ENCODE assay signal across 18 mouse cellular contexts in genomic region chr11:121112091-121112775, GRCm38 (mm10). TPM values are rescaled to one million over a fixed set of nuclear protein-coding genes. Genes with fewer than 3 reads are reported as not detected.
DNase-seq lines count a peak whose midpoint lies in the region; ATAC-seq and TF ChIP-seq lines count a peak whose summit lies in the region.
"Had no signal": no experiment of that assay in that cellular context is flagged by ENCODE, and none has a peak within 500 bp of the region (broad histone marks: within the 10 kb centered on the region; RNA-seq: fewer than 3 reads in every experiment).

No protein-coding gene starts in this region.

- no peak overlapping the region for H3K4me3 ChIP-seq in hindbrain, postnatal 0 days (ENCODE audit: low read length)
- H3K4me3 ChIP-seq in hindbrain, embryonic 12.5 days, result no peak overlapping the region
- H3K4me3 ChIP-seq in liver, embryonic 12.5 days, result no peak overlapping the region
- H3K4me3 ChIP-seq: gastrocnemius, adult 2 months; heart, embryonic 12.5 days; hindbrain, embryonic 15.5 days; limb, embryonic 12.5 days had no signal

- H3K4me1 ChIP-seq in hindbrain, postnatal 0 days (ENCODE audit: insufficient read depth, low read length), result 0 out of 2 replicates have a peak, but pooled peaks cover 5% of the 10 kb centered on the region
- H3K4me1 ChIP-seq in hindbrain, embryonic 12.5 days, result 0 out of 2 replicates have a peak, but pooled peaks cover 4% of the 10 kb centered on the region
- H3K4me1 ChIP-seq in liver, embryonic 12.5 days, result 0 out of 2 replicates have a peak, but pooled peaks cover 3% of the 10 kb centered on the region

- H3K27ac ChIP-seq in hindbrain, postnatal 0 days, result no peak overlapping the region
- H3K27ac ChIP-seq in hindbrain, embryonic 12.5 days, result no peak overlapping the region
- no peak overlapping the region for H3K27ac ChIP-seq in liver, embryonic 12.5 days
- H3K27ac ChIP-seq: gastrocnemius, adult 2 months; hindbrain, embryonic 15.5 days; limb, embryonic 12.5 days had no signal

- no peak for ATAC-seq in hindbrain, postnatal 0 days
- ATAC-seq in hindbrain, embryonic 12.5 days (ENCODE audit: low FRiP score), result no peak
- no peak for ATAC-seq in liver, embryonic 12.5 days

- TF ChIP-seq CTCF in hindbrain, postnatal 0 days (IDR thresholded peaks at IDR 0.05; ENCODE audit: low read depth), result no peak

- no peak overlapping the region for H3K9ac ChIP-seq in hindbrain, postnatal 0 days (replicated peaks; ENCODE audit: low read length)
- no peak overlapping the region for H3K9ac ChIP-seq in hindbrain, embryonic 12.5 days
- no peak overlapping the region for H3K9ac ChIP-seq in liver, embryonic 12.5 days
- H3K9ac ChIP-seq: heart, embryonic 12.5 days; hindbrain, embryonic 15.5 days; limb, embryonic 12.5 days had no signal

- WGBS in hindbrain, postnatal 0 days, result 52% methylated on average over 5 of the region's 5 CpGs
- 80% methylated on average over 5 of the region's 5 CpGs for WGBS in hindbrain, embryonic 12.5 days
- 59% methylated on average over 5 of the region's 5 CpGs for WGBS in liver, embryonic 12.5 days (ENCODE audit: insufficient replicate concordance)

- H3K27me3 ChIP-seq in hindbrain, postnatal 0 days (ENCODE audit: insufficient read depth, low read length), result no peaks in the 10 kb centered on the region
- H3K27me3 ChIP-seq in hindbrain, embryonic 12.5 days, result no peaks in the 10 kb centered on the region
- H3K27me3 ChIP-seq in liver, embryonic 12.5 days (replicated peaks), result no peaks in the 10 kb centered on the region
- H3K27me3 ChIP-seq: hindbrain, embryonic 15.5 days; limb, embryonic 12.5 days had no signal

- peak; percentile 32 for DNase-seq in hindbrain, postnatal 0 days (ENCODE audit: low spot score)
- peak; percentile 95 for DNase-seq in 3T3-L1 (ENCODE audit: low read depth, low spot score)
- DNase-seq in adrenal gland, postnatal 25 days, result peak; percentile 78
- DNase-seq in cerebellum, postnatal 10 days, result peak; percentile 96
- DNase-seq in gastrocnemius, postnatal 4 days (ENCODE audit: low spot score in 2 of 2), result no peak
- no peak for DNase-seq in frontal cortex, adult 2 months (ENCODE audit: extremely low spot score in 1 of 2, low spot score in 1 of 2)
- DNase-seq: B cell, adult 2 months; gastrocnemius, adult 2 months; lung, adult 2 months; right cerebral cortex, postnatal 4 days had no signal

- no peaks in the 10 kb centered on the region for H3K9me3 ChIP-seq in hindbrain, postnatal 0 days (ENCODE audit: low read length)
- H3K9me3 ChIP-seq in hindbrain, embryonic 12.5 days (replicated peaks), result no peaks in the 10 kb centered on the region
- no peaks in the 10 kb centered on the region for H3K9me3 ChIP-seq in liver, embryonic 12.5 days (replicated peaks)
- H3K9me3 ChIP-seq: heart, embryonic 12.5 days; hindbrain, embryonic 15.5 days; limb, embryonic 12.5 days had no signal

- H3K4me2 ChIP-seq in hindbrain, postnatal 0 days (ENCODE audit: low read depth, low read length), result no peak overlapping the region
- no peak overlapping the region for H3K4me2 ChIP-seq in hindbrain, embryonic 12.5 days (replicated peaks)
- H3K4me2 ChIP-seq in liver, embryonic 12.5 days, result no peak overlapping the region
- H3K4me2 ChIP-seq: heart, embryonic 12.5 days; hindbrain, embryonic 15.5 days; limb, embryonic 12.5 days had no signal

- no peaks in the 10 kb centered on the region for H3K36me3 ChIP-seq in hindbrain, postnatal 0 days (ENCODE audit: insufficient read depth, low read length)
- H3K36me3 ChIP-seq in hindbrain, embryonic 12.5 days, result no peaks in the 10 kb centered on the region
- no peaks in the 10 kb centered on the region for H3K36me3 ChIP-seq in liver, embryonic 12.5 days
- H3K36me3 ChIP-seq: heart, embryonic 12.5 days; hindbrain, embryonic 15.5 days; limb, embryonic 12.5 days had no signal

RNA-seq across cellular contexts. Expression of gene Tex19.2, which starts 6.2 kb away (rescaled TPM):
- total RNA-seq in hindbrain, postnatal 0 days (2014; rRNA removed), result not detected in 2 replicates
- not detected in 2 replicates for polyA plus RNA-seq in hindbrain, postnatal 0 days (2015; fragmentation: Nextera tagmentation; extraction: Ambion mirVana)
- not detected in 2 replicates for polyA plus RNA-seq in hindbrain, embryonic 12.5 days (2016; fragmentation: Nextera tagmentation; extraction: Ambion mirVana)
- not detected in 2 replicates for total RNA-seq in adrenal gland, postnatal 25 days (2021)
- 0.17 and 0.20 TPM in 2 replicates for polyA plus RNA-seq in liver, embryonic 12.5 days (2016; fragmentation: Nextera tagmentation; extraction: Ambion mirVana)
- not detected for total RNA-seq in gastrocnemius, postnatal 4 days (2021)
- polyA plus RNA-seq in frontal cortex, adult 2 months (2012; rRNA removed), result not detected in 2 replicates
- total RNA-seq: gastrocnemius, adult 2 months; layer of hippocampus, adult 8-10 months; megakaryocyte, adult 5-6 weeks had no signal
- polyA plus RNA-seq: heart, embryonic 12.5 days; hindbrain, embryonic 15.5 days; limb, embryonic 12.5 days; lung, adult 2 months had no signal

RNA-seq across cellular contexts. Expression of gene Sectm1a, which starts 31.2 kb away (rescaled TPM):
- not detected in 2 replicates for total RNA-seq in hindbrain, postnatal 0 days (2014; rRNA removed)
- not detected in 2 replicates for polyA plus RNA-seq in hindbrain, postnatal 0 days (2015; fragmentation: Nextera tagmentation; extraction: Ambion mirVana)
- not detected in 2 replicates for polyA plus RNA-seq in hindbrain, embryonic 12.5 days (2016; fragmentation: Nextera tagmentation; extraction: Ambion mirVana)
- total RNA-seq in adrenal gland, postnatal 25 days (2021), result not detected in 2 replicates
- 0.37 and 0.43 TPM in 2 replicates for polyA plus RNA-seq in liver, embryonic 12.5 days (2016; fragmentation: Nextera tagmentation; extraction: Ambion mirVana)
- not detected for total RNA-seq in gastrocnemius, postnatal 4 days (2021)
- 0.08 TPM in 1 of 2 replicates, not detected in the other for polyA plus RNA-seq in frontal cortex, adult 2 months (2012; rRNA removed)
- total RNA-seq: gastrocnemius, adult 2 months; layer of hippocampus, adult 8-10 months had no signal
- polyA plus RNA-seq: heart, embryonic 12.5 days; limb, embryonic 12.5 days; lung, adult 2 months had no signal

RNA-seq across cellular contexts. Expression of gene Tex19.1, which starts 33.7 kb away (rescaled TPM):
- total RNA-seq in hindbrain, postnatal 0 days (2014; rRNA removed), result not detected in 2 replicates
- not detected in 2 replicates for polyA plus RNA-seq in hindbrain, postnatal 0 days (2015; fragmentation: Nextera tagmentation; extraction: Ambion mirVana)
- polyA plus RNA-seq in hindbrain, embryonic 12.5 days (2016; fragmentation: Nextera tagmentation; extraction: Ambion mirVana), result not detected in 2 replicates
- not detected in 2 replicates for total RNA-seq in adrenal gland, postnatal 25 days (2021)
- 0.31 and 0.44 TPM in 2 replicates for polyA plus RNA-seq in liver, embryonic 12.5 days (2016; fragmentation: Nextera tagmentation; extraction: Ambion mirVana)
- total RNA-seq in gastrocnemius, postnatal 4 days (2021), result under 1 TPM in 1 of 2 experiments, not detected in 1; 0.15 TPM
- 0.04 and 0.13 TPM in 2 replicates for polyA plus RNA-seq in frontal cortex, adult 2 months (2012; rRNA removed)
- total RNA-seq: gastrocnemius, adult 2 months; layer of hippocampus, adult 8-10 months; megakaryocyte, adult 5-6 weeks had no signal
- polyA plus RNA-seq: hindbrain, embryonic 15.5 days; limb, embryonic 12.5 days; lung, adult 2 months had no signal

RNA-seq across cellular contexts. Expression of gene Uts2r, which starts 47.8 kb away (rescaled TPM):
- 0.16 and 2.1 TPM in 2 replicates for total RNA-seq in hindbrain, postnatal 0 days (2014; rRNA removed)
- polyA plus RNA-seq in hindbrain, postnatal 0 days (2015; fragmentation: Nextera tagmentation; extraction: Ambion mirVana), result 0.61 and 0.84 TPM in 2 replicates
- polyA plus RNA-seq in hindbrain, embryonic 12.5 days (2016; fragmentation: Nextera tagmentation; extraction: Ambion mirVana), result 0.32 and 0.35 TPM in 2 replicates
- not detected in 2 replicates for total RNA-seq in adrenal gland, postnatal 25 days (2021)
- not detected in 2 replicates for polyA plus RNA-seq in liver, embryonic 12.5 days (2016; fragmentation: Nextera tagmentation; extraction: Ambion mirVana)
- 1 to 10 TPM; 3.6 to 5.1 TPM for total RNA-seq in gastrocnemius, postnatal 4 days (2021)
- 0.10 and 0.11 TPM in 2 replicates for polyA plus RNA-seq in frontal cortex, adult 2 months (2012; rRNA removed)
- total RNA-seq: megakaryocyte, adult 5-6 weeks; MEL had no signal
- polyA plus RNA-seq: heart, embryonic 12.5 days had no signal

RNA-seq across cellular contexts. Expression of gene Sectm1b, which starts 48.9 kb away (rescaled TPM):
- total RNA-seq in hindbrain, postnatal 0 days (2014; rRNA removed), result not detected in 2 replicates
- not detected in 2 replicates for polyA plus RNA-seq in hindbrain, postnatal 0 days (2015; fragmentation: Nextera tagmentation; extraction: Ambion mirVana)
- polyA plus RNA-seq in hindbrain, embryonic 12.5 days (2016; fragmentation: Nextera tagmentation; extraction: Ambion mirVana), result not detected in 2 replicates
- not detected in 2 replicates for total RNA-seq in adrenal gland, postnatal 25 days (2021)
- 0.14 TPM in 1 of 2 replicates, not detected in the other for polyA plus RNA-seq in liver, embryonic 12.5 days (2016; fragmentation: Nextera tagmentation; extraction: Ambion mirVana)
- not detected for total RNA-seq in gastrocnemius, postnatal 4 days (2021)
- not detected in 2 replicates for polyA plus RNA-seq in frontal cortex, adult 2 months (2012; rRNA removed)
- total RNA-seq: gastrocnemius, adult 2 months; layer of hippocampus, adult 8-10 months; megakaryocyte, adult 5-6 weeks; MEL had no signal
- polyA plus RNA-seq: heart, embryonic 12.5 days; hindbrain, embryonic 15.5 days; limb, embryonic 12.5 days had no signal

Comparison
In these comparisons a context has a peak if more than half of its experiments do, and no peak if none do; other contexts are left out.
1. DNase-seq: peak in hindbrain, postnatal 0 days (single experiment), 3T3-L1 (single experiment), adrenal gland, postnatal 25 days (single experiment) and cerebellum, postnatal 10 days (2 of 2); none in gastrocnemius, postnatal 4 days (0 of 2) and frontal cortex, adult 2 months (0 of 2).